Mouse (Mus musculus): ENCODE results near the gene Msl1.

DNA sequence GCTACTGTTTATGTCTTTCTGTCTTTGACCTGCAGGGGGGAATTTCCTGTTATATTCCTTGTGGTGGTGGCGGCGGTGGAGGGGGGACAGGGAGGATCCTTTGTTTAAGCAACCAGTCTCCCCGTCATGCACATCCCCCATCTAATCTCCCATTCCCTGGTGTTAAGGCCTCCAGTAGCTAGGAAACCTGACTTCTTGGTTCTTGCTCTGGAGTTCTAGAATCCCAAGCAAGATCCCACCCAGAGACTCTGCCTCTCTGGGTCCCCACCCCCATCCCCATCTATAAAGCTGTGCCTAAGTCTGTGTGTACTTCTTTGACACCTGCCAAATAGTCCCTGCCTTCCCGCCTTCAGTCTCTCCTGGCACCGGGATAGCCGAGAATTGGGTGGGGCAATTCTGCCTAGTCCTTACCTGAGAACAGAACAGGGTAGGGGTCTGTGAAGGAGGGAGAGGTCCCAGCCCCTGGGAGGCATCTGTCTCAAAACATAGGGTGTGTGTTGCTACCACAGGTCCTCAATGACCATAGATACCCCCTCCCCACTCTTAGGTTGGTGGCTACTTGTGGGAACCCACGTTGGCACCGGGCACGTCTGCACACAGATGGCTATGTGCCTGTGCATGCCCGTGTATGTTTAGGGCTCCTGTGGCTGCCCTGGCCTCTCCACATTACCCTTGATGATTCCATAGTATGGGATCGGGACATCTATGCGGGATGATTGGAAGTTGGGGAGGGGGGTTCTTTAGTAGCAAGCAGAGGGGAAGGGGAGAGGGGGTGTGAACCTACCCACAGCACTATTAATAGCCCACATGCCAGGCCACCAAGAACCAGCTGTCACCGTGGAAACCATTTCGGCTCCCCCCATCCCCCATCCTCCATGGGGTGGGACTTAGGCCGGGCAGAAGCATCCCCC, 46.6 kb upstream of the Msl1 start:
- no peak for TF ChIP-seq CTCF (IDR thresholded peaks at IDR 0.05; ENCODE audit: insufficient read depth, low read length)
- no peak for TF ChIP-seq POLR2A (IDR thresholded peaks at IDR 0.05; ENCODE audit: borderline replicate concordance, extremely low read depth, low read depth, low read length)
